ENCODE assay signal across 24 mouse cellular contexts in genomic region chr5:35961271-35961670, GRCm38 (mm10).
DNase-seq lines count a peak whose midpoint lies in the region; ATAC-seq lines count a peak whose summit lies in the region.
"Had no signal": no experiment of that assay in that cellular context is flagged by ENCODE, and none has a peak within 500 bp of the region (broad histone marks: within the 10 kb centered on the region; RNA-seq: fewer than 3 reads in every experiment).

No protein-coding gene starts in this region.

- peaks cover 30% of the 10 kb centered on the region for H3K4me1 ChIP-seq in heart, embryonic 13.5 days
- H3K4me1 ChIP-seq in heart, embryonic 11.5 days (ENCODE audit: control insufficient read depth, insufficient read depth, low read length), result peaks cover 7% of the 10 kb centered on the region
- H3K4me1 ChIP-seq in neural tube, embryonic 13.5 days (replicated peaks), result peaks cover 10% of the 10 kb centered on the region; the same call in 1 of the 2 replicates
- H3K4me1 ChIP-seq: forebrain, embryonic 15.5 days; limb, embryonic 12.5 days; liver, embryonic 13.5 days; megakaryocyte, embryonic 14.5 days had no signal

- H3K27me3 ChIP-seq in heart, embryonic 13.5 days (replicated peaks), result no peaks in the 10 kb centered on the region
- no peaks in the 10 kb centered on the region for H3K27me3 ChIP-seq in heart, embryonic 11.5 days (ENCODE audit: control insufficient read depth, insufficient read depth, low read length)
- no peaks in the 10 kb centered on the region for H3K27me3 ChIP-seq in neural tube, embryonic 13.5 days
- H3K27me3 ChIP-seq: forebrain, embryonic 15.5 days; limb, embryonic 12.5 days; liver, embryonic 13.5 days; lung, embryonic 15.5 days had no signal

- no peak for DNase-seq in neural tube, embryonic 10.5 days (ENCODE audit: extremely low spot score, low spot score)
- DNase-seq in brain, adult 2 months (ENCODE audit: low read depth, low spot score), result peak; percentile 58
- no peak for DNase-seq in layer of hippocampus, adult 8-10 months (ENCODE audit: low spot score in 2 of 2)
- DNase-seq: cerebellum, adult 2 months; gastrocnemius, postnatal 25 days; heart, adult 2 months; heart, postnatal 4 days; kidney, adult 8-10 months; kidney, postnatal 14 days; liver, embryonic 13.5 days; lung, postnatal 36 days; thymus, adult 2 months; thymus, postnatal 4 days had no signal

- 0 out of 2 replicates have a peak overlapping the region, but pooled peaks have one; percentile 12 for H3K27ac ChIP-seq in heart, embryonic 13.5 days (replicated peaks)
- H3K27ac ChIP-seq in heart, embryonic 11.5 days (ENCODE audit: low read depth, low read length), result no peak overlapping the region
- peak overlapping the region; percentile 28; the same call in 1 of the 2 replicates for H3K27ac ChIP-seq in neural tube, embryonic 13.5 days (replicated peaks)
- H3K27ac ChIP-seq: forebrain, embryonic 15.5 days; heart, adult 2 months; hindbrain, embryonic 14.5 days; limb, embryonic 12.5 days; liver, embryonic 13.5 days; lung, embryonic 15.5 days had no signal

- ATAC-seq in heart, embryonic 13.5 days (ENCODE audit: extremely low read depth, insufficient number of reproducible peaks, low FRiP score, low TSS enrichment), result no peak
- ATAC-seq in heart, embryonic 11.5 days (replicated peaks; ENCODE audit: insufficient number of reproducible peaks, low FRiP score, low TSS enrichment), result no peak
- no peak for ATAC-seq in neural tube, embryonic 13.5 days (ENCODE audit: low read depth)
- ATAC-seq in activated CD4-positive, CD25-positive, alpha-beta regulatory T cell, adult 4 months, result no peak
- ATAC-seq: forebrain, embryonic 15.5 days; inflammation-experienced regulatory T-cells, adult 6 months; midbrain, embryonic 16.5 days had no signal

- 65% methylated on average over 8 of the region's 8 CpGs for WGBS in heart, embryonic 13.5 days
- WGBS in heart, embryonic 11.5 days (ENCODE audit: insufficient replicate concordance), result 81% methylated on average over 8 of the region's 8 CpGs
- WGBS in neural tube, embryonic 13.5 days, result 71% methylated on average over 8 of the region's 8 CpGs

- H3K4me2 ChIP-seq in heart, embryonic 13.5 days, result no peak overlapping the region
- no peak overlapping the region for H3K4me2 ChIP-seq in heart, embryonic 11.5 days
- no peak overlapping the region for H3K4me2 ChIP-seq in neural tube, embryonic 13.5 days
- H3K4me2 ChIP-seq: forebrain, embryonic 15.5 days; hindbrain, embryonic 14.5 days; limb, embryonic 12.5 days; liver, embryonic 13.5 days; lung, embryonic 15.5 days had no signal

- no peaks in the 10 kb centered on the region for H3K9me3 ChIP-seq in heart, embryonic 13.5 days
- no peaks in the 10 kb centered on the region for H3K9me3 ChIP-seq in heart, embryonic 11.5 days (replicated peaks; ENCODE audit: control insufficient read depth, low read length)
- no peaks in the 10 kb centered on the region for H3K9me3 ChIP-seq in neural tube, embryonic 13.5 days
- H3K9me3 ChIP-seq: forebrain, embryonic 15.5 days; liver, embryonic 13.5 days; lung, embryonic 15.5 days had no signal

- H3K36me3 ChIP-seq in heart, embryonic 13.5 days, result peaks cover 89% of the 10 kb centered on the region
- peaks cover 24% of the 10 kb centered on the region for H3K36me3 ChIP-seq in heart, embryonic 11.5 days (ENCODE audit: control insufficient read depth, insufficient read depth, low read length)
- peaks cover 90% of the 10 kb centered on the region for H3K36me3 ChIP-seq in neural tube, embryonic 13.5 days
- H3K36me3 ChIP-seq: liver, embryonic 13.5 days had no signal

- no peak overlapping the region for H3K4me3 ChIP-seq in heart, embryonic 13.5 days
- H3K4me3 ChIP-seq in heart, embryonic 11.5 days (ENCODE audit: low read depth, low read length), result no peak overlapping the region
- H3K4me3 ChIP-seq in neural tube, embryonic 13.5 days, result no peak overlapping the region
- H3K4me3 ChIP-seq: forebrain, embryonic 15.5 days; heart, adult 2 months; limb, embryonic 12.5 days; liver, embryonic 13.5 days; lung, embryonic 15.5 days; megakaryocyte, embryonic 14.5 days had no signal

- no peak overlapping the region for H3K9ac ChIP-seq in heart, embryonic 13.5 days
- H3K9ac ChIP-seq in heart, embryonic 11.5 days (ENCODE audit: low read depth, low read length), result no peak overlapping the region
- H3K9ac ChIP-seq in neural tube, embryonic 13.5 days, result no peak overlapping the region
- H3K9ac ChIP-seq: forebrain, embryonic 15.5 days; hindbrain, embryonic 14.5 days; limb, embryonic 12.5 days; liver, embryonic 13.5 days; lung, embryonic 15.5 days had no signal
